Mouse (Mus musculus): ENCODE measurements at regions not wholly inside any gene's neighbourhood (a gene's known extent, or its start where the extent isn't known, plus 50 kb on each side); places are given as distances from the start of the nearest gene placed in this dataset.

- no peak for DNase-seq (ENCODE audit: low spot score)
These were observed 157.5 kb upstream of the Rpl34 start for GRCm38 (mm10) chr3:130887540-130888312.

GRCm38 (mm10) chr3:130885974-130886373 lies 155.8 kb upstream of the Rpl34 start:
- no peak for DNase-seq (ENCODE audit: low spot score)

- no peak for DNase-seq (ENCODE audit: low spot score)
These were observed 154.2 kb upstream of the Rpl34 start for GRCm38 (mm10) chr3:130884393-130884792.

DNA sequence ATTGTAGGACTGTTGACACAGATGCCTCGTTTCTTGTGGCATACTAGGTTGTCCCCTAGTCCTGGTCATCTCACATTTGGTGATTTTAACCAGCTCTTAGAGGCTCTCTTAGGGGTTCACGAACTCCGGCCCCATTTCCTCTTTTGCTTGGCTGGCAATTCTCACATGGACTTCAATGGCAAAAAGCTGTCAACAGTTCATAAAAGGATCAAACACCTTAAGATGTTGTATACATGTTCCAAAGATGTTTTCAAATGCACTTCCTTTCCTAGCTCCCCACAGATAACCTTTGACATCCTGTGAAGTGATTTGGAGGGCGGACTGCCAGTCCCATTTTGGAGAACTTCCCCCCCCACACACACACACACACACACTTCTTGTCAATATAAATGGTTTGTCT lies 153.7 kb upstream of the Rpl34 start:
- DNase-seq (ENCODE audit: low spot score): no peak

GRCm38 (mm10) chr3:130883319-130883718 lies 153.1 kb upstream of the Rpl34 start:
- DNase-seq (ENCODE audit: low spot score): no peak

- no peak for DNase-seq (ENCODE audit: low spot score)
These were observed 150.3 kb upstream of the Rpl34 start for GRCm38 (mm10) chr3:130880482-130880881.

- DNase-seq (ENCODE audit: low spot score): no peak
These were observed 149.3 kb upstream of the Rpl34 start for GRCm38 (mm10) chr3:130879463-130879862.

GRCm38 (mm10) chr3:130878834-130879233 lies 148.6 kb upstream of the Rpl34 start:
- DNase-seq (ENCODE audit: low spot score): no peak

- no peak for DNase-seq (ENCODE audit: low spot score)
These were observed 147.8 kb upstream of the Rpl34 start for GRCm38 (mm10) chr3:130877981-130878380.

GRCm38 (mm10) chr3:130873745-130874144 lies 143.5 kb upstream of the Rpl34 start:
- no peak for DNase-seq (ENCODE audit: low spot score)

DNA sequence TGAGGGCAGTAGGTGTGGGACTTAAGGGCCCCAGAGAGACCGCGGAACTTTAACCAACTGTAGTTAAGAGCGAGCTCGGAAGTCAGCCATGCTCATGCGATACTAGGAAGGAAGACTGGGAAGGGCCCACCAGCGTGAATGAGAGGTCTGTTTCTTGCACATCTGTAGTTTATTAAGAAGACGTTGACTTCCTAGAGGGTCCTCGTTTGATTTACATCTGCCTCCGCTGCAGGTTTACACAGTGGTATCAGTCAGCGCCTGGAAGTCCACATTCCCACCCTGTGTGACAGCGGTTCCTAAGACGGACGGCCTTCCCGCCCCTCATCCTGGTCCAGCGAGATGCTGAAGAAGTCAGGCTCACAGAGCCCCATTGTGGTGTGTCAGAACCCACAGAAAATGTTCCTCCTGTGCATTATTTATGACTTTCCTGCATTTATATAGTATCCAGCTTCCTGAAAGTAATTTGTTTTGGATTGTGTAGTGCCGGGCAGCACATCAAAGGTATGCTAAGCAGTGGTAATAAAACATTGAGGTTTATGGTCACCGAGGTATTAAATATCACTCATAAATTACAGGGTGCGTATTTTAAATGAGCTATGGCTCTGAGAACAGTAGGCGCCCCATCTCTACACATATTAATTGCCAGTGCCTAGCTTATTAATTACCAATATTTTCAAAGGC lies 136.9 kb upstream of the Rpl34 start:
- DNase-seq (ENCODE audit: low spot score): no peak

- no peak for DNase-seq (ENCODE audit: low spot score)
These were observed 134.6 kb upstream of the Rpl34 start for GRCm38 (mm10) chr3:130864783-130865182.

DNA sequence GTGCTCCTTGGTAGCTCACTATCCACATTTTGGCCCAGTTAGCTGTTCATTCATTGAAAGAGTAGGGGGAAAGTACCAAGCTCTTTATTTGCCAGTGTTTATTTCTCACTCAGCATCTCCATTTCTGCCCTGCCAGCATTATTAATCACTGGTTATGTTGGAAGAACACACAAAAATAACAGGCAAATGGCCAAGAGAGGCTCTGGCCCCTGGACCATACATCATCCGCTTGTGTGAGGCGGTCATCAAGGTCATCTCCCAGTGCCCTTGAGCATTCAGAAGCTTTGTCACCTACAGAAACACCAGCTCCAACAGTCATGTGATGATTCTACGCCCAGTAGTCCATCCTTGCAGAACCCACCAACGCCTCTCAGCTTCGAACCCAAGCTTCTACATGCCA lies 133.2 kb upstream of the Rpl34 start:
- no peak for DNase-seq (ENCODE audit: low spot score)

- no peak for DNase-seq (ENCODE audit: low spot score)
These were observed 130.1 kb upstream of the Rpl34 start for GRCm38 (mm10) chr3:130860315-130860714.

DNA sequence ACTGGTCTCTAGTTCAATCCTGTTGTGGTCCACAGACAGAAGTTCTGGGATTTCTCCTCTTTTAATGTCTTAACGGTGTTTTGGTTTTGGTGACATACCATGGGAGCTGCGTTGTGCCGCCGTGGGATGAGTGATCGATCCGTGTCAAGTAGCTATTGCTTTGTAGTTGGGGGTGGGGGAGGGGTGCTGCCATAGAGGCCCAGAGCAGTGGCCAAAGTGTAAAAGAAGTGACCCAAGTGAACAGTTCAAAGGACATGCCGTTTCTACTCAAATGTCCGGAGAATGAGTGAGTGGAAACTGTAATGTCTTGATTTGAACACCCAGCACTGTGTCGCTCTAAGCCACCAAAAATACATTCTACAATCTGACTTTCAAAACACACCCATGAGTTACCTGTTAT lies 123.7 kb upstream of the Rpl34 start:
- no peak for DNase-seq (ENCODE audit: low spot score)

- DNase-seq (ENCODE audit: low spot score): no peak
These were observed 120.6 kb upstream of the Rpl34 start for GRCm38 (mm10) chr3:130850766-130851308.

- no peak for DNase-seq (ENCODE audit: low spot score)
These were observed 111.6 kb upstream of the Rpl34 start for GRCm38 (mm10) chr3:130841755-130842154.

DNA sequence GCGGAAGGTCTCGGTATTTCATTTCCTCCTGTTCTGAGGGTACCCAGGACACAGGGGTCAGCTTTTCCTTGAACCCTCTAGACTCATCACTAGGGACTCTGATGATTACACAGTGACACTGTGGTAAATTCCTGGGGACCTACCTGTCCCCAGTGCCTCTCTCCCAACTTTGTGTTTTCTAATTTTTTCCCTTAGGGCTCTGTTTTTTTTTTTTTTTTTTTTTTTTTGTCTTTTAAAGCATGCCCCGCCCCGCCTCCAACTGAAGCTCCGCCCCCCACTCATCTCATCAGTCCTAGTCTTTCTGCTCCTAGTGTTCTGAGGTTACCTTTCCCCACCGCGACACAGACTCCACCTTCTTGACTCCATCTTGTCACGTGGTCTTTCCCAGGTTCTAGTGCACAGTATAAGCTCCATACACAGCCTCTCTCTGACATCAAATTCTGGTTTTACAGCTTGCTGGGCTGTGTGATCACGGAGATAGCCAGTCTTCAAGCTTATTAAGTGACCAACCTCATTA lies 109.8 kb upstream of the Rpl34 start:
- DNase-seq (ENCODE audit: low spot score): no peak

DNA sequence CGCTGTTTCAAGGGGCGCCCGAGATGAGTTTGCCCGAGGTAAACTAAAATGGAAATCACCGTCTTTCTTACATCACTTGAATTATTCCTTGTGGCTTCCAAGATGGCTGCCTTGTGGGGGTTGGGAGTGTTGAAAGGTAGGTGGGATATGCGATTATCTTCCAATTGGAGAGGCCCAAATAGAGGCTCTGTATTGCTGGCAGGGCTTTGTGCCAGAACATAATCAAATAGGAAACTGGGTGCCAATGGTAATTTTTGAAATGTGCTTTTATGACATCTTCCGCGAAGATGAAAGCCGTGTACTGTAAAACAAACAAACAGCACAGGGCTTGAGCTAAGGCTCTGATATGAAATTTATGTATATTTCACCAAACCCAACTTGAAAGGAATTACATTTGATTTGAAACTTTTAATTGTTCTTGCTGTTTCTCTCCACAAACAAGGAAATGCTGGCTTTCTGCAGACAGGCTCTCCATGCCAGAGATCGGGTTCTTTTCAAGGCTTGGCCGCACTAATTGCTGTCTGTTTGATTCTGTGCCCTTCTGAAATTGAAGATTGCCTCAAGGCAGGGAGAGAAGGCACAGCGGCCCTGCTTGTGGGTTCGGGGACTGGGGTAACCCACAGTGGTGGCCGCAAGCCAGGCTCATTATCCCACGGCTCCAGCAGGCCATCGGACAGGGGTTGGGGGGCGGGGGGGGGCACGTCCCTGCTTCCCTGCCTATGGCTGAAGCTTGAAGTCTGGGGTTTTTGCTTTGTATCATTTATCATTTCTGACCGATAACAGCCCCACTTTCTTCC lies 108.6 kb upstream of the Rpl34 start:
- no peak for DNase-seq (ENCODE audit: low spot score)

- DNase-seq (ENCODE audit: low spot score): no peak
These were observed 103.5 kb upstream of the Rpl34 start for GRCm38 (mm10) chr3:130833722-130834121.

- no peak for DNase-seq (ENCODE audit: low spot score)
These were observed 102.9 kb upstream of the Rpl34 start for GRCm38 (mm10) chr3:130833082-130833481.

DNA sequence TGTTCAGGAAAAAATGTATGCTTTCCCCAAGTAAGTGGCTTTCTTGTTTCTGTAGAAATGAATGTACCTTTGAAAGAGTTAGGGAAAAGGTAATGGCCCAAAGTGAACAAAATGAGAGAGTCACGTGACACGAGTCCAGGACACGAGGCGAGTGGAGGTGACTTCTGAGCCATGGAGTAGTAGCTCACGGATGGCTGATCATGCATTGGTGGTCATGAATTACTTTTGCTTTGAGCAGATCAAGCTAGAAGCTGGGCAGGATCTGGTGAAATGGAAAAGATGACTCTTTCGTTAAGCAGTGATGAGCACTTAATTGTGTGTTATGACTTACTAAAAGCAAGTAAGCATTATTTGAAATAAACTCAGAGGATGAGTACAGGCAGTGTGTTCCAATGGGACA lies 101.6 kb upstream of the Rpl34 start:
- DNase-seq (ENCODE audit: low spot score): no peak

Data from ovary, postnatal 36 days (tissue).